Mouse (Mus musculus) 416B (cell line): ENCODE data around the gene Zfp59.
"Not testable (repeated sequence)": the region's sequence is repeated elsewhere in the genome, so short reads cannot be mapped to it uniquely, and the experiment has no call there.

Experiments used
- DNase-seq: peaks from one replicate; pipeline ENCODE4 v3.0.0; 2011; ENCODE audit warnings: low read depth

Gene Zfp59

GRCm38 (mm10) chr7:27838323-27839249 lies at the start of gene Zfp59:
Gene Zfp59 (plus strand): TSS chr7:27838607.
- DNase-seq, result peak; percentile 90

DNA sequence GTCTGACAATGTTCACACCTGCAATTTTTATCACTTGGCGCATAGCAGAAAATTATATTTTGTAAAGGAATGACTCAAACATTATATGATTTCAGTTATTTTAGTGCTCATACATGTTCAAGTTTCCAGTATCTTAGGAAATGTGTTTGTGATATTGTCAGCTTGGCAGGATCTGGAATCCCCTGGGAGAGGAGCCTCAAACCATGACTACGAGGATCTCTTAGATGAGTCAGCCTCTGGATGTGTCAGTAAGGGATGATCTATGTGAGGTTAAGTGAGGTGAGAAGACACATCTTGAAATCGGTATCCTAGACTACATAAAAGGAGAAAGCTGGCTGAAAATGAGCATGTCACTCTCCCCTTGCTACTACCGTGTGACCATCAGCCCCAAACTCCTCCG lies 49.1 kb upstream of the Zfp59 start:
- DNase-seq, result no peak

- DNase-seq, result not testable (repeated sequence)
Observed at GRCm38 (mm10) chr7:27793865-27794264, 44.5 kb upstream of the Zfp59 start.

- no peak for DNase-seq
Observed at GRCm38 (mm10) chr7:27794566-27794965, 43.8 kb upstream of the Zfp59 start.

DNA sequence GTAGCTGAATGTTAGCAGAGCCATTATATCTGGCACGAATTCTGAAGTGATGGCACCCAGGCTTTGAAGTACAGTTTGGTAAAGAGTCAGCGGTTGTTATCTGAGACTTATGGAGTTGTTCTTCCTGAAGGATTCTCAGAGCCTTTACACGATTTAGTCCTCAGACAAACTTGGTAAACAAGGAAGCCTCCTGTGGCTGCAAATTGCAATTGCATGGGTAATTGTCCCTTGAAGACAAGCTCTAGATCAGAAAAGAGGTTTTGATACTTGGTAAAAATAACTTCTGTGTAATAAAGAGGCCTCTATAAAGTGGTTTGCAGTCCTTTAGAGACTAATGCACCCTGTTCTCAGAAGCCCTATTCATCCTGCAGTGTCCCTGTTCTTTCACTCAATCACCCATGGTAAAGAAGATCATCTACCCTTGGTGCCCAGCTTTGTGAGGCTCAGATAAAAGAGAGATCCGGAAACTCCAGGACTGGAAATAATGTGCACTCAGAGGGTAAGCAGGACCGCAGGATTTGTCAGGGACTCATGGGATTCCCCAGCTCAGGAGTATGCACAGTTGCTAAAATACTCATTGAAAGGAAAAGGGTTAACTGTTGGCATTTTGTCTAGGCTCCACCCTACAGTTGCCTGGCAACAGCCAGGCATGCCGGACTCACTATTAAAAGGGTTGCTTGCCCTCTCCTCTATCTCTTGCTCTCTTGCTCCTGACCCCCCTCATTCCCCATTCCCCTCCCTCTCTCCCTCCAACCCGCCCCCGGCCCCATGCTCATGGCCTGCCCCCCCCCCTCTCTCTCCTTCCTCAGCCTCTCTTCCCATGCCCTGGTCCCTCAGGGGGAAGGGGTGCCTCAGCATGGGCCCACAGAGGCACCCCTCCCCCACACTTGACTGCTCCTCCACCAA lies 40.2 kb upstream of the Zfp59 start:
- peak; percentile 9 for DNase-seq

DNA sequence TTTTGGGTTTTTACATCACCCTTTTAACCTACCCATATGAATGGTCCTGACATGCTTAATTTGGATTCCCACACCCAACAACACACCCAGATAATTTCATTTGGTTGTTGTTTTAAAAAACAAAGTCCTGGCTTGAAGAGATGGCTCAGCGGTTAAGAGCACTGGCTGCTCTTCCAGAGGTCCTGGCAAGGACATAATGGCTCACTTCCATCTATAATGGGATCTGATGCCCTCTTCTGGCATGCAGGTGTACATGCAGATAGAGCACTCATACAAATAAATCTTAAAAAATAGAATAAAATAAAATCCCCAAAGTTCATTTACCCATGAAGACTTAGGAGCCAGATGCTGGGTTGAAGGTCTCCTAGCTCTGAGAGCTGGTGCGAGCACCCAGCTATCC lies 37.3 kb upstream of the Zfp59 start:
- peak; percentile 55 for DNase-seq

- no peak for DNase-seq
Observed at GRCm38 (mm10) chr7:27802986-27803385, 35.4 kb upstream of the Zfp59 start.

- DNase-seq, result peak; percentile 86
Observed at GRCm38 (mm10) chr7:27804297-27805030, 33.9 kb upstream of the Zfp59 start.

DNA sequence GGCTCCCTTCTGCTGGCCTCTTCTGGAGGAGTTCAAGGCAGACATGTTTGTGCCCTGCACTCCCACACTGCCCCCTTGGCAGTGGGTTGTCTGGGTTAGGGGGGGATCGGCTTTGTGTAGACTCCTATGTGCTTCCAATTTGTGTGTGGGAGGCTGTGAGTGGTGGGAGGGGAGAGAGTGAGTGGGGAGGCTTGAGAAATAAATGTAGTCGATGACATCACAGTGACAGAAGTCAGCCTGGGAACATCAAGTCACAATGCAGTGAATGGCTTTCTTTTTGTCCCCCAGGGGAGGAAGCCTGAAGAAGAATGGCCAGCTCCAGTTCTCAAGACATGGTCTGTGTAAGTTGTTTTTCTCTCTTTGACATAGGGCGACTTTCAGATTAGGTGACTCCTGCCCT lies 31.5 kb upstream of the Zfp59 start, which contains the start of gene Zfp626:
Gene Zfp626 (plus strand): TSS at position 301 of the 400 bp plus-strand sequence.
- not testable (repeated sequence) for DNase-seq

DNA sequence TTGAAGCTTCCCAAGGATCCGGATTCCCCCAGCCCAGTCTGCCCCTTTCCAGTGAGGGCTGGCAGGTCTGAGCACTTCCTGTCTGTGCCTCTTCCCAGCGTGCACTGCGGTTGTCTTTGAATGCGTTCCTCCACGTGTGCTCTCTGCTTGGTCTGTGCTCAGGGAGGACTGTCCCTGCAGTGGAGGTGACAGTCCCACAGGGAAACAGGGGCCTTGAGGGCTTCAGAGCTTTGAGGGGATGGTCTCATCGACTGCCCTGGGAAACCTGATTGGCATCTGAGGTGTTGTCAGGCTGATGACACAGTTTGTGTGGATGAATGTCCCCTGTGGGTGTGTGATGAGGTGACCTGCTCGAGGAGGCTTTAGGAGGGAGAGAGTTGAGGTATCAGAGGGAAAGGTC lies 31.1 kb upstream of the Zfp59 start:
- not testable (repeated sequence) for DNase-seq

DNA sequence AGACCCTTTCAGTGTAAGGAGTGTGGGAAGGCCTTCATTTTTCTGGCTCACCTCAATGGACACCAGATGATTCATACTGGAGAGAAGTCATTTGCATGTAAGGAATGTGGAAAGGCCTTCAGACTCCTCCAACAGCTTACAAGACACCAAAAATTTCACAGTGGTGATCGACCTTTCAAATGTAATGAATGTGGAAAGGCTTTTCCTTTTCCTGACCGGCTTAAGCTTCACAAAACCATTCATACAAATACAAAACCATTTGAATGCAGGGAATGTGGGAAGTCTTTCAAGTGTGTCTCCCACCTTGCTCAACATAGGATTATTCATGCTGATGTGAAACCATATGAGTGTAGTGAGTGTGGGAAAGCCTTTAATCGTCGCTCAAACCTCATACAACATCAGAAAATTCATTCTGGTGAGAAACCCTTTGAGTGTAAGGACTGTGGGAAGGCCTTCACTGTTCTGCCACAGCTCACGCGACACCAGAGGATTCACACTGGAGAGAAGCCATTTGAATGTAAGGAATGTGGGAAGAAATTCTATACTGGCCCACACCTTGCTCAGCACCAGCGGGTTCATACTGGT lies 19.8 kb upstream of the Zfp59 start:
- DNase-seq, result no peak

DNA sequence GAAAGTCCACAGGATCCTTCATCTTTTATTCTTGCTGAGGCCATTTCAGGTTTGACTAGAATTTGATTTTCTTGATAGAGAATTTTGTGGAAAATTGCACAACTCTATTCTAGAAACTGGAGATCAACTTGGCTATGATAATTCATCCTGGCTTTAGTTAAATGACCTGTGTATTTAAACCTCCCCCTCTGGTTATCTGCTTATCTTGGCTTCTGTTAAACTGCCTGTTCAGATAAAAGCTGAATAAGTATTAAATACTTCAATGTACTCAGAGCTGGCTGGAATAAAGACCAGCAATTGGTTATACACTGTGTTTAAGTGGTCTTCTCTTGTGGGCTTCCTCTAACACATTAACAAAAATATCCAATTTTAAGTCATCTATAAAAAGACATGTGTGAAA lies 15.8 kb upstream of the Zfp59 start:
- no peak for DNase-seq

- peak; percentile 21 for DNase-seq
Observed at GRCm38 (mm10) chr7:27834131-27834530, 4.3 kb upstream of the Zfp59 start.

GRCm38 (mm10) chr7:27837896-27838295 lies 511 bp upstream of the Zfp59 start:
- no peak for DNase-seq

- DNase-seq, result no peak
Observed at GRCm38 (mm10) chr7:27839596-27839995, 1.2 kb downstream of the Zfp59 start.

GRCm38 (mm10) chr7:27840104-27840503 lies 1.7 kb downstream of the Zfp59 start:
- DNase-seq, result no peak

DNA sequence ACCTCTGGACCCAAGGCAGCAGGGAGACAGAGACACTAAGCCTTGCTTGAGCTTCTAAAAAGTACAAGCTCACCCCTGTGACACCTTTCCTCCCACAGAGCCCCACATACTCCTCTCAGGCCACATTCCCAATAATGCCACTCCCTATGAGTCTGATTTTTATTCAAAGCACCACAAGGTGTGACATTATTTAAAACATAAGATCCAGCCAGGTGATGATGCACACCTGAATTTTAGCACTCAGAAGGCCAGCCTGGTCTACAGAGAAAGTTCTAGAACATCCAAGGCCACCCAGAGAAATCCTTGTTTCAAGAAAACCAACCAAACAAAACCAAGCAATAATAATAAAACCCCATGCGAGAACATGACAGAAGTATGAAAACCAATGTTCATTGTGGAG lies 18.8 kb downstream of the Zfp59 start, which contains the start of gene Zfp607a:
Gene Zfp607a (plus strand): TSS at position 301 of the 400 bp plus-strand sequence.
- no peak for DNase-seq

DNA sequence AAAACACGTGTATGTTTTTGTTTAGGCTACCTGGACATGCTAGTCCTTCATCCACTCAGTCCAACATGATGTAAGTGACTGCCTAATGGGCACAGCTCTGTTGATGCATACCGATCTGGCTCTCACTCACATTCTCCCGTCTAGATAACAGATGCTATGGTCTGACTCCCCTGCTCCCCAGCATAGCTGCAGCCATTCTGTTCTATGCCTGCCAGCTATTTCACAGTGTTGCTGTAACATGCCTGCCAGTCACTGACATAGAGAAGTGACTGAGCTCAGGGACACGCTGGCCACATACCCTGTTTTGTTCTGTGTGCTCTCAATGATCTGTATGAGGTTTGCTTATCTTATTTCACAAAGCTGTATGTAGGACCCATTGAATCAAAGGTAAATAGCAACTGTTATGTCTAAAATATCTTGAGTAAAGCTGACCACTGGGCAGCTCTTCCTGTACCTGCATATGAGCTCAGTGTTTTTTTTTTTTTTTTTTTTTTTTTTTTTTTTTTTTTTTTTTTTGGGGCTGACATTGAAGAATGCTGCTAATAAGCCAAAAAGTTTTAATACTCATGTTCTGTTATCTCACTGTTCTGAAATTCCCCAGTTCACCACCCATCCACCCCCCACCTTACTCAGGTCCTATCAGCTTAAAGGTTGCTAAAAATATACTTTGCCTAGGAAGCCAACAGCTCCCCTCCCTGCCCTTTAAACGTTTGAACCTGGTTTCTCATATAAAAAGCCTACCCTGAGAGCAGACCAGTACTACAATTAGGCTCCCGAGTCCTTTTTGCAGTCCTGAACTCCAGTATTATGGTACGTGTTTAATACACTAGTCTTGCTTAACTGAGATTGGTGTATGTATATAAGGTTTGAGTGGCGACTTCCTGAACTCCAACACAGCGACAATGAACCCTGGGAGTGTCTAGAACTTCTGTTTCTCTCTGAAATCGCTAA lies 21.2 kb downstream of the Zfp59 start:
- peak; percentile 28 for DNase-seq

- peak; percentile 94 for DNase-seq
Observed at GRCm38 (mm10) chr7:27860396-27861235, 22.2 kb downstream of the Zfp59 start.
